Mouse (Mus musculus): ENCODE data around the gene Ppm1n.

DNA sequence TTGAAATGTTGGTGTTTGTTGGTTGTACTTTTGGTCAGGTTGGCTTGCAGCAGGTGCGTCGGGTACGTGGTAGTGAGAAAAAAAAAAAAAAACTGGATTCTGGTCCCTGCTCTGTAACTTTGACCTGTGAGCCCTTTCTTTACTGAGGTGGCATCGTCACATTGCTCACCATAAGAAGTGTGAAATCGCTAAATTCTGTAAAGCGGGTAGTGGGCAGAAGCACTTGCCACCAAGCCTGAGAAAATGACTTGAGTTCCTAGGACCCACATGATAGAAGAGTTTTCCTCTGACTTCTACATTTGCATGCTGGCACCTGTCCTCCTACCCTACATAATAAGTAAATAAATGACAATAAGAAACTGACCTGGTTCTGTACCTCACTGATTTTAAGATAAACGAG lies 40.8 kb upstream of the Ppm1n start:
- no peak for TF ChIP-seq CTCF (IDR thresholded peaks at IDR 0.05; ENCODE audit: low read depth, low read length)
- TF ChIP-seq POLR2A (IDR thresholded peaks at IDR 0.05; ENCODE audit: extremely low read depth, insufficient read depth, low read length), result no peak
